Mouse (Mus musculus) CH12.LX (cell line): ENCODE results near the gene Snx8. TPM values are rescaled to one million over a fixed set of nuclear protein-coding genes. Genes with fewer than 3 reads are reported as not detected.

Experiments used
- DNase-seq: peaks from one replicate; pipeline ENCODE4 v3.0.0-alpha.2; 2013; ENCODE audit errors: extremely low read depth
- H3K27ac ChIP-seq: 2 replicates; pipeline ENCODE4 v1.5.1; 2012; ENCODE audit warnings: low read depth, mild to moderate bottlenecking, control low read depth, moderate library complexity; ENCODE audit not compliant: insufficient read depth
- H3K27me3 ChIP-seq: replicated peaks from 2 replicates; pipeline ENCODE3; 2012; ENCODE audit warnings: inconsistent platforms
- H3K36me3 ChIP-seq, 2 experiments: replicated peaks in 1 of 2; 2 replicates each; pipeline versions ENCODE3 to v1.6.1; 2012; ENCODE audit warnings: inconsistent platforms in 1 of 2, low read length in 1 of 2, mild to moderate bottlenecking in 1 of 2, mixed read lengths in 1 of 2, moderate library complexity in 1 of 2; ENCODE audit not compliant: control insufficient read depth in 1 of 2, insufficient read depth in 1 of 2
- H3K4me1 ChIP-seq, 2 experiments: 2 replicates each; pipeline ENCODE4 v1.6.1; 2012; ENCODE audit warnings: inconsistent platforms in 1 of 2, moderate library complexity in 1 of 2; ENCODE audit not compliant: insufficient read depth in 2 of 2, control insufficient read depth in 1 of 2
- H3K4me2 ChIP-seq: 2 replicates; pipeline ENCODE4 v1.6.1; 2012; ENCODE audit warnings: low read depth, mild to moderate bottlenecking, control low read depth; ENCODE audit not compliant: poor library complexity, insufficient read depth, severe bottlenecking
- H3K4me3 ChIP-seq, 3 experiments: fragments of 150-350 bp in 1 of 3; sonication (generic) in 1 of 3; replicated peaks in 1 of 3; 2 replicates each; pipeline versions ENCODE3 to v1.5.1; 2011 to 2012; ENCODE audit warnings: low read depth in 2 of 3, low read length in 2 of 3, mild to moderate bottlenecking in 2 of 3, moderate library complexity in 2 of 3, control low read depth in 1 of 3, improper control_type of control experiment in 1 of 3, inconsistent platforms in 1 of 3, mixed read lengths in 1 of 3; ENCODE audit not compliant: poor library complexity in 1 of 3
- H3K79me2 ChIP-seq: replicated peaks from 2 replicates; pipeline ENCODE4 v1.6.1; 2012; ENCODE audit warnings: mild to moderate bottlenecking, moderate library complexity; ENCODE audit not compliant: control insufficient read depth, poor library complexity, insufficient read depth, severe bottlenecking; ENCODE audit errors: extremely low read depth
- H3K9ac ChIP-seq: 2 replicates; pipeline ENCODE4 v1.6.1; 2012; ENCODE audit warnings: low read depth, mild to moderate bottlenecking, control low read depth, moderate library complexity; ENCODE audit not compliant: insufficient read depth
- H3K9me3 ChIP-seq: replicated peaks from 2 replicates; pipeline ENCODE3; 2012; ENCODE audit warnings: low read length, inconsistent platforms, mixed read lengths
- BHLHE40 ChIP-seq: IDR thresholded peaks from 2 replicates; pipeline ENCODE4 v1.6.1; 2011; ENCODE audit warnings: mild to moderate bottlenecking, low read depth, low read length, improper control_type of control experiment
- CHD1 ChIP-seq: IDR thresholded peaks from 2 replicates; pipeline ENCODE4 v1.6.1; 2012; ENCODE audit warnings: low read depth, low read length, improper control_type of control experiment, inconsistent platforms
- CHD2 ChIP-seq: IDR thresholded peaks from 2 replicates; pipeline ENCODE4 v1.6.1; 2011; ENCODE audit warnings: low read length, improper control_type of control experiment
- CTCF ChIP-seq, 2 experiments: IDR thresholded peaks in 1 of 2; conservative IDR thresholded peaks in 1 of 2; 2 replicates each; pipeline ENCODE4 v1.5.1; 2011 to 2012; ENCODE audit warnings: low read depth in 2 of 2, low read length in 2 of 2, improper control_type of control experiment in 1 of 2, inconsistent platforms in 1 of 2, mild to moderate bottlenecking in 1 of 2, moderate library complexity in 1 of 2
- ELF1 ChIP-seq: IDR thresholded peaks from 2 replicates; pipeline ENCODE4 v1.6.1; 2014; ENCODE audit warnings: low read depth, mild to moderate bottlenecking, inconsistent platforms, low read length, improper control_type of control experiment
- EP300 ChIP-seq: IDR thresholded peaks from 2 replicates; pipeline ENCODE4 v1.6.1; 2011; ENCODE audit warnings: low read length, improper control_type of control experiment
- GABPA ChIP-seq: IDR thresholded peaks from 2 replicates; pipeline ENCODE4 v1.6.1; 2012; ENCODE audit warnings: low read depth, low read length, improper control_type of control experiment, inconsistent platforms; ENCODE audit not compliant: insufficient replicate concordance
- HCFC1 ChIP-seq: IDR thresholded peaks from 2 replicates; pipeline ENCODE4 v1.6.1; 2012; ENCODE audit warnings: low read depth, mild to moderate bottlenecking, inconsistent platforms, low read length, improper control_type of control experiment
- IRF4 ChIP-seq: IDR thresholded peaks from 2 replicates; pipeline ENCODE4 v1.6.1; 2014; ENCODE audit warnings: low read depth, mild to moderate bottlenecking, inconsistent platforms, low read length, improper control_type of control experiment
- JUN ChIP-seq: IDR thresholded peaks from 2 replicates; pipeline ENCODE4 v1.6.1; 2011; ENCODE audit warnings: low read depth, mild to moderate bottlenecking, low read length, improper control_type of control experiment, moderate library complexity; ENCODE audit not compliant: insufficient read depth
- JUND ChIP-seq: conservative IDR thresholded peaks from 2 replicates; pipeline ENCODE4 v1.6.1; 2011; ENCODE audit warnings: low read depth, low read length, improper control_type of control experiment
- MAFK ChIP-seq: IDR thresholded peaks from 2 replicates; pipeline ENCODE4 v1.6.1; 2011; ENCODE audit warnings: low read length, improper control_type of control experiment; ENCODE audit not compliant: insufficient replicate concordance
- MAX ChIP-seq: IDR thresholded peaks from 2 replicates; pipeline ENCODE4 v1.6.1; 2011; ENCODE audit warnings: low read length, improper control_type of control experiment
- MAZ ChIP-seq: IDR thresholded peaks from 2 replicates; pipeline ENCODE4 v1.6.1; 2012; ENCODE audit warnings: low read depth, mild to moderate bottlenecking, inconsistent platforms, low read length, improper control_type of control experiment, moderate library complexity
- MEF2A ChIP-seq: IDR thresholded peaks from 2 replicates; pipeline ENCODE4 v1.6.1; 2014; ENCODE audit warnings: low read depth, mild to moderate bottlenecking, inconsistent platforms, low read length, improper control_type of control experiment, borderline replicate concordance
- MXI1 ChIP-seq: IDR thresholded peaks from 2 replicates; pipeline ENCODE4 v1.6.1; 2011; ENCODE audit warnings: mild to moderate bottlenecking, low read depth, low read length, improper control_type of control experiment
- MYC ChIP-seq: IDR thresholded peaks from 2 replicates; pipeline ENCODE4 v1.6.1; 2011; ENCODE audit warnings: low read depth, mild to moderate bottlenecking, improper control_type of control experiment, low read length
- NELFE ChIP-seq: IDR thresholded peaks from 2 replicates; pipeline ENCODE4 v1.6.1; 2011; ENCODE audit warnings: low read depth, low read length, improper control_type of control experiment
- NRF1 ChIP-seq: IDR thresholded peaks from 2 replicates; pipeline ENCODE4 v1.6.1; 2014; ENCODE audit warnings: low read depth, mild to moderate bottlenecking, inconsistent platforms, low read length, improper control_type of control experiment, moderate library complexity
- PAX5 ChIP-seq: IDR thresholded peaks from 2 replicates; pipeline ENCODE4 v1.6.1; 2012; ENCODE audit warnings: low read length, inconsistent platforms, mixed read lengths
- POLR2A ChIP-seq: IDR thresholded peaks from 2 replicates; pipeline ENCODE4 v1.6.1; 2011; ENCODE audit warnings: low read depth, mild to moderate bottlenecking, improper control_type of control experiment, low read length
- POLR2AphosphoS2 ChIP-seq: IDR thresholded peaks from 2 replicates; pipeline ENCODE4 v1.6.1; 2011; ENCODE audit warnings: low read depth, low read length, improper control_type of control experiment
- RCOR1 ChIP-seq: conservative IDR thresholded peaks from 2 replicates; pipeline ENCODE4 v1.6.1; 2012; ENCODE audit warnings: low read depth, mild to moderate bottlenecking, inconsistent platforms, low read length, improper control_type of control experiment
- SIN3A ChIP-seq: IDR thresholded peaks from 2 replicates; pipeline ENCODE4 v1.6.1; 2012; ENCODE audit warnings: low read length, improper control_type of control experiment, inconsistent platforms
- SMC3 ChIP-seq: IDR thresholded peaks from 2 replicates; pipeline ENCODE4 v1.6.1; 2011; ENCODE audit warnings: low read depth, low read length, improper control_type of control experiment
- TBP ChIP-seq: conservative IDR thresholded peaks from 2 replicates; pipeline ENCODE4 v1.6.1; 2011; ENCODE audit warnings: low read depth, low read length, improper control_type of control experiment
- TCF12 ChIP-seq: IDR thresholded peaks from 2 replicates; pipeline ENCODE4 v1.6.1; 2014; ENCODE audit warnings: low read depth, mild to moderate bottlenecking, inconsistent platforms, low read length, improper control_type of control experiment
- UBTF ChIP-seq: IDR thresholded peaks from 2 replicates; pipeline ENCODE4 v1.6.1; 2012; ENCODE audit warnings: low read depth, mild to moderate bottlenecking, inconsistent platforms, low read length, improper control_type of control experiment, moderate library complexity
- USF1 ChIP-seq: IDR thresholded peaks from 2 replicates; pipeline ENCODE4 v1.6.1; 2014; ENCODE audit warnings: low read depth, mild to moderate bottlenecking, inconsistent platforms, low read length, improper control_type of control experiment
- ZKSCAN1 ChIP-seq: IDR thresholded peaks from 2 replicates; pipeline ENCODE4 v1.6.1; 2012; ENCODE audit warnings: low read depth, inconsistent platforms, low read length, improper control_type of control experiment, borderline replicate concordance
- ZMIZ1 ChIP-seq: IDR thresholded peaks from 2 replicates; pipeline ENCODE4 v1.6.1; 2012; ENCODE audit warnings: low read depth, mild to moderate bottlenecking, inconsistent platforms, low read length, improper control_type of control experiment
- ZNF384 ChIP-seq: IDR thresholded peaks from 2 replicates; pipeline ENCODE4 v1.6.1; 2012; ENCODE audit warnings: low read depth, low read length, improper control_type of control experiment, inconsistent platforms
- dilution Hi-C: fragments of 300-500 bp; cut with MboI; formaldehyde crosslinking; loops from 2 replicates; pipeline ENCODE4 v1.14.3; 2020; ENCODE audit warnings: low sequenced_read_pairs; ENCODE audit not compliant: extremely low pct_unique_long_range_greater_than_20kb, extremely low pct_ligation_motif_present
- in situ Hi-C: fragments of 300-500 bp; cut with MboI; formaldehyde crosslinking; loops from 3 replicates; pipeline ENCODE4 v1.14.3; 2019; ENCODE audit warnings: low sequenced_read_pairs, low pct_ligation_motif_present, low pct_unique_long_range_greater_than_20kb, mixed read lengths
- polyA plus RNA-seq: library from polyadenylated mRNA; unstranded; fragments of >175 nt; gene quantifications from 2 replicates; pipeline ENCODE4 v1.2.1, GENCODE M21; 2012; ENCODE audit warnings: low read depth; ENCODE audit not compliant: insufficient read length
- total RNA-seq, 2 experiments: library from RNA; depleted of rRNA; stranded (reverse); fragments of 300-350 nt in 1 of 2; fragments of >200 nt in 1 of 2; gene quantifications; 2 replicates each; pipeline ENCODE4 v1.2.3; 2012 to 2014

The Snx8 gene
- total and polyA plus RNA-seq, 3 experiments: 20.8 to 42.4 (median 34.6) TPM

DNA sequence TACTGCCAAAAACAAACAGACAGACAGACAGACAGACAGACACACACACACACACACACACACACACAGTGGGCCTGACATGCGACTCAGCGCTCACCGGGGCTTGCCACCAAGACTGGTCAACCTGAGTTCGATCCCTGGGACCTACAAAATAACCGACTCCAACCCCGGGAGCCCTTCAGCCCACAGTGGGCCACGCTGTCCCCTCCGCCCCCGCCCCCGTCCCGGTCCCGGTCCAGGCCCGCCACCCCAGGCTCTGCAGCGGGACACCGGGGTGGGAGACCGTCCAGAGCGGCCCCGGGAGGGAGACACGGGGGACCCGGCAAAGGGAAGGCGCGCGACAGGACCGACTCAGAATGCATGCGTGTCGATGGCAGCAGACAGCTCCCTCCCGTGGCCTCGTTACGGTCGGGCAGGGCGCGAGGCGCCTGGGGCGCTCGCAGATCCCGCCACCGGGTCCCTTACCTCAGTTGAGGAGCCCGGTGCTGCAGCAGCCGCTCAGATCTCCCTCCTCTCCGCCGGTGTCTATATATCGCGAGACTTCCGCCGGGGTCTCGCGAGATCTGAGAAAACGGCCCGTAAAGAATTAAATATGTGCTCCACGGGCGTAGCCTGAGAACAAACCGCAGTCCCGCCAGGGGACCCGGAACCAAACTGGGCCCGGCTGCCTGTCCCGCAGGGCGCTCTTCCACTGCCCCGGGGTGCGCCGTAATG is 67.9 kb downstream of the Snx8 start, which contains the start of the genes Mad1l1 and Nudt1:
Gene Mad1l1, minus strand, starts transcription at position 511 of the 714 bp plus-strand sequence.
Gene Nudt1, plus strand, starts transcription at position 615 of the 714 bp plus-strand sequence.
- peaks cover 4 to 30% of the 10 kb centered on the region in 2 experiments; a peak in 3 of 4 replicates for H3K4me1 ChIP-seq
- H3K4me2 ChIP-seq: peak within 1 kb of the TSS; percentile 57
- peak within 1 kb of the TSS; percentile 97 for H3K9ac ChIP-seq
- dilution Hi-C loops (no loop called here), in situ Hi-C loops (no loop called here)
- TF ChIP-seq TBP (peak; percentile 93), MAFK (no peak), NRF1 (no peak), GABPA (no peak), ZNF384 (no peak), NELFE (peak; percentile 95), TCF12 (peak; percentile 90), POLR2AphosphoS2 (no peak; the same call in 1 of the 2 replicates), UBTF (peak; percentile 59; the same call in 1 of the 2 replicates), USF1 (no peak), CHD1 (no peak), ZKSCAN1 (no peak), ELF1 (peak; percentile 88), ZMIZ1 (peak; percentile 89), MYC (no peak), IRF4 (no peak), HCFC1 (peak; percentile 75), MXI1 (peak; percentile 98), BHLHE40 (no peak), POLR2A (peak; percentile 99), RCOR1 (no peak), PAX5 (no peak), JUND (no peak), MAX (0 out of 2 replicates have a peak, but pooled peaks have one; percentile 30), CHD2 (peak; percentile 100), CTCF (conservative IDR thresholded peaks at IDR 0.05 in 1 of 2, IDR thresholded peaks at IDR 0.05 in 1 of 2; ENCODE audit: low read depth in 2 of 2, low read length in 2 of 2) (no peak), SIN3A (0 out of 2 replicates have a peak, but pooled peaks have one; percentile 12), JUN (no peak), EP300 (no peak), MEF2A (no peak), MAZ (no peak), SMC3 (no peak)
- H3K36me3 ChIP-seq: peaks cover 0 to 41% of the 10 kb centered on the region in 2 experiments
- peak; percentile 98 for DNase-seq
- H3K79me2 ChIP-seq: peaks cover 6% of the 10 kb centered on the region
- peak within 1 kb of the TSS; percentile 78 to 98 (median 90) for H3K4me3 ChIP-seq
- H3K9me3 ChIP-seq: no peaks in the 10 kb centered on the region
- no peaks in the 10 kb centered on the region for H3K27me3 ChIP-seq
- peak within 1 kb of the TSS; percentile 14; the same call in 1 of the 2 replicates for H3K27ac ChIP-seq
